Mouse (Mus musculus) lung, postnatal 0 days (tissue): ENCODE measurements around the gene Mustn1. TPM values are rescaled to one million over a fixed set of nuclear protein-coding genes. Genes with fewer than 3 reads are reported as not detected.
A peak's percentile ranks its signal among the peaks of the same experiment; 100 is the strongest.

Source experiments
- ATAC-seq: fragments of 200-750 bp; cut with Nextera tagmentation; 2 replicates; pipeline ENCODE4 v1.8.0; 2017; ENCODE audit warnings: moderate library complexity
- DNase-seq: peaks from one replicate; pipeline ENCODE4 v3.0.0-alpha.2; 2016; ENCODE audit warnings: low spot score
- H3K27ac ChIP-seq: fragments of 300-500 bp; sonication (generic); 2 replicates; pipeline ENCODE4 v1.5.1; 2014; ENCODE audit warnings: antibody characterized with exemption, mild to moderate bottlenecking, low read length, mixed read lengths
- H3K27me3 ChIP-seq: fragments of 300-500 bp; sonication (generic); replicated peaks from 2 replicates; pipeline ENCODE4 v1.6.1; 2014; ENCODE audit warnings: low read length, mixed read lengths; ENCODE audit not compliant: insufficient read depth
- H3K36me3 ChIP-seq: fragments of 300-500 bp; sonication (generic); 2 replicates; pipeline ENCODE4 v1.6.1; 2014; ENCODE audit warnings: low read length, mixed read lengths; ENCODE audit not compliant: insufficient read depth
- H3K4me1 ChIP-seq: fragments of 300-500 bp; sonication (generic); 2 replicates; pipeline ENCODE4 v1.6.1; 2014; ENCODE audit warnings: antibody characterized with exemption, low read depth, low read length, mixed read lengths; ENCODE audit not compliant: insufficient read depth
- H3K4me2 ChIP-seq: fragments of 300-500 bp; sonication (generic); replicated peaks from 2 replicates; pipeline ENCODE4 v1.6.1; 2014; ENCODE audit warnings: low read depth, mild to moderate bottlenecking, low read length, moderate library complexity, mixed read lengths
- H3K4me3 ChIP-seq: fragments of 300-500 bp; sonication (generic); 2 replicates; pipeline ENCODE4 v1.5.1; 2014; ENCODE audit warnings: low read depth, low read length
- H3K9ac ChIP-seq: fragments of 300-500 bp; sonication (generic); replicated peaks from 2 replicates; pipeline ENCODE4 v1.6.1; 2014; ENCODE audit warnings: low read depth, mild to moderate bottlenecking
- H3K9me3 ChIP-seq: fragments of 300-500 bp; sonication (generic); 2 replicates; pipeline ENCODE4 v1.6.1; 2016; ENCODE audit warnings: low read length, mixed read lengths
- CTCF ChIP-seq: IDR thresholded peaks from 2 replicates; pipeline ENCODE4 v1.5.1; 2016; ENCODE audit warnings: antibody characterized with exemption, mild to moderate bottlenecking
- EP300 ChIP-seq: IDR thresholded peaks from 2 replicates; pipeline ENCODE4 v1.6.1; 2016; ENCODE audit warnings: antibody characterized with exemption, mild to moderate bottlenecking, control low read depth
- WGBS: fragments of 180-500 bp; shearing (Covaris S2); extraction: QIAGEN DNeasy Blood & Tissue Kit; methylation state at CpG from one replicate; pipeline ENCODE4 v1.1.7; 2014; 5-methylcytosine and 5-hydroxymethylcytosine counted together
- polyA plus RNA-seq: library from polyadenylated mRNA; unstranded; fragments of >200 nt; fragmentation: Nextera tagmentation; extraction: Ambion mirVana; gene quantifications from 2 replicates; pipeline ENCODE4 v1.2.1, GENCODE M21; 2015

Gene Mustn1
- polyA plus RNA-seq, 1 experiment from 2014 or later, result 36.6 TPM

GRCm38 (mm10) chr14:30881718-30882108 is 2.7 kb downstream of the Mustn1 start:
- peaks cover 7% of the 10 kb centered on the region; the same call in 1 of the 2 replicates for H3K4me1 ChIP-seq
- DNase-seq (no peak), ATAC-seq (no peak)
- no peaks in the 10 kb centered on the region for H3K36me3 ChIP-seq
- no peak overlapping the region for H3K4me2 ChIP-seq
- no peak overlapping the region for H3K9ac ChIP-seq
- no peak overlapping the region for H3K27ac ChIP-seq
- no peak overlapping the region for H3K4me3 ChIP-seq
- no peaks in the 10 kb centered on the region for H3K9me3 ChIP-seq
- TF ChIP-seq CTCF (no peak), EP300 (no peak)
- H3K27me3 ChIP-seq, result no peaks in the 10 kb centered on the region
- 93% methylated on average over 3 of the region's 3 CpGs for WGBS

- H3K4me1 ChIP-seq, result peaks cover 10% of the 10 kb centered on the region
- 3% methylated on average over 3 of the region's 3 CpGs for WGBS
- no peak for ATAC-seq
- no peaks in the 10 kb centered on the region for H3K36me3 ChIP-seq
- no peaks in the 10 kb centered on the region for H3K27me3 ChIP-seq
- H3K9me3 ChIP-seq, result no peaks in the 10 kb centered on the region
- H3K4me3 ChIP-seq, result no peak overlapping the region
- TF ChIP-seq CTCF (no peak), EP300 (no peak)
- peak; percentile 55 for DNase-seq
- no peak overlapping the region for H3K27ac ChIP-seq
- H3K9ac ChIP-seq, result no peak overlapping the region
- H3K4me2 ChIP-seq, result no peak overlapping the region
Measured at GRCm38 (mm10) chr14:30885298-30885697, 6.3 kb downstream of the Mustn1 start.

DNA sequence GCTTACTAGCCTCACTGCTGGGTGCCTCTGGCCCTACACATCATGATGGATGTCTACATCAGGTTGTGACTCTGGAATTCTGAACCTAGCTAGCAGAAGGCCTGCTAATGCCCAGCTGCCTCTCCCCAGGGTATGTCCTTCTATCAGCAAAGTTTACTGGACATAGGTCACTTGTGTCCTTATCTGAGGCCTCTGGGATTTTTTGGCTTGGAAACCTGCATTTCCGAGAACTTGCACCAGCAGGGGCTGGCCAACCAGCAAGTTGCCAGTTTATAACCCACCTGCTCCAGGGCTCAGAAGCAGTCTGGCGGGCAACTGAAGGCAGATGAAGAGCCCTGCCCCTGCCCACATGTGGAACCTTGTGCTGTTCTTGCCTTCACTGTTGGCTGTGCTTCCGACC is 7.2 kb downstream of the Mustn1 start, which contains the start of gene Itih4:
Itih4 (plus strand) TSS at position 273 of the 400 bp plus-strand sequence.
- Histone ChIP-seq H3K36me3 (no peaks in the 10 kb centered on the region), H3K27ac (peak within 1 kb of the TSS; percentile 61; the same call in 1 of the 2 replicates), H3K4me3 (no peak within 1 kb of the TSS), H3K4me2 (no peak within 1 kb of the TSS), H3K9ac (no peak within 1 kb of the TSS), H3K9me3 (no peaks in the 10 kb centered on the region), H3K4me1 (peaks cover 10% of the 10 kb centered on the region), H3K27me3 (no peaks in the 10 kb centered on the region)
- TF ChIP-seq CTCF, result no peak
- no peak for TF ChIP-seq EP300
- DNase-seq (no peak), ATAC-seq (no peak)
- 83% methylated on average over 3 of the region's 3 CpGs for WGBS

- H3K9me3 ChIP-seq, result no peaks in the 10 kb centered on the region
- peak; percentile 94 for DNase-seq
- ATAC-seq, result peak; percentile 85
Measured at GRCm38 (mm10) chr14:30888271-30888732, 9.3 kb downstream of the Mustn1 start.

DNA sequence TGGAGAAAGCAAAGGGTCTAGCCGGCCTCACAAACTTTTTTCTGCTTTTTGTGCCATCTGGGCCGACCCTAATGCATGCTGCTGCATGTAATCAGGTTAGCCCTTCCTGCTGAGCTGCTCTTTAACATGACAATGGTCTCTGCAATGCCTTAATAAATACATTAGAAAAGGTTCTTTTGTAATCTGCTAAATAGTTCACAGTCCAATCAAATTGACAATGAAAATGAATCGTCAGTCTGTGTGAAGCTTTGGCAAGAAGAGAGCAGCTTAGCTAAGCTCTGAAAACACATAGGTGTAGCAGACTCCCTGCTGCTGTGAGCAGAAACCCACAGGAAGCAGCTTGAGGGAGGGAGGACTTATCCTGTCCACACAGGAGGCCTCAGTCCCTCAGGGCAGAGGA is 21.0 kb downstream of the Mustn1 start:
- Histone ChIP-seq H3K9me3 (no peaks in the 10 kb centered on the region), H3K4me2 (no peak overlapping the region), H3K4me1 (no peaks in the 10 kb centered on the region), H3K9ac (no peak overlapping the region), H3K27me3 (no peaks in the 10 kb centered on the region), H3K36me3 (no peaks in the 10 kb centered on the region), H3K27ac (no peak overlapping the region), H3K4me3 (no peak overlapping the region)
- 70% methylated on average over 3 of the region's 3 CpGs for WGBS
- DNase-seq, result no peak
- no peak for TF ChIP-seq CTCF
- no peak for TF ChIP-seq EP300
- no peak for ATAC-seq

More at GRCm38 (mm10) chr14:30888271-30888732, 9.3 kb downstream of the Mustn1 start:
- H3K36me3 ChIP-seq, result no peaks in the 10 kb centered on the region
- TF ChIP-seq EP300, result 0 out of 2 replicates have a peak, but pooled peaks have one; percentile 45
- TF ChIP-seq CTCF, result peak; percentile 75
- peaks cover 10% of the 10 kb centered on the region for H3K4me1 ChIP-seq
- H3K27ac ChIP-seq, result peak overlapping the region; percentile 61
- H3K4me2 ChIP-seq, result peak overlapping the region; percentile 2; the same call in 1 of the 2 replicates
- no peak overlapping the region for H3K9ac ChIP-seq
- WGBS, result 4% methylated on average over 8 of the region's 9 CpGs
- no peak overlapping the region for H3K4me3 ChIP-seq
- no peaks in the 10 kb centered on the region for H3K27me3 ChIP-seq

- no peak for ATAC-seq
- 81% methylated on average over 5 of the region's 5 CpGs for WGBS
Measured at GRCm38 (mm10) chr14:30902628-30903027, 23.6 kb downstream of the Mustn1 start.

More at GRCm38 (mm10) chr14:30902628-30903027, 23.6 kb downstream of the Mustn1 start:
- Histone ChIP-seq H3K9ac (no peak overlapping the region), H3K9me3 (no peaks in the 10 kb centered on the region), H3K36me3 (no peaks in the 10 kb centered on the region), H3K27ac (no peak overlapping the region), H3K27me3 (no peaks in the 10 kb centered on the region), H3K4me3 (no peak overlapping the region), H3K4me2 (no peak overlapping the region), H3K4me1 (peaks cover 6% of the 10 kb centered on the region; the same call in 1 of the 2 replicates)
- TF ChIP-seq EP300 (no peak), CTCF (no peak)
- no peak for DNase-seq
